Mouse (Mus musculus): ENCODE measurements around the gene Thsd4.

GRCm38 (mm10) chr9:60501504-60502179 is 20.2 kb downstream of the Thsd4 start:
- no peak for TF ChIP-seq CTCF (IDR thresholded peaks at IDR 0.05; ENCODE audit: low read depth, low read length)
- TF ChIP-seq POLR2A (IDR thresholded peaks at IDR 0.05; ENCODE audit: extremely low read depth, insufficient read depth, low read length): no peak
